Mouse (Mus musculus): ENCODE results near the gene Cbwd1. TPM values are rescaled to one million over a fixed set of nuclear protein-coding genes. Genes with fewer than 3 reads are reported as not detected.
A peak's percentile ranks its signal among the peaks of the same experiment; 100 is the strongest.

Cbwd1 gene
- polyA plus RNA-seq, 1 experiment from 2014 or later = 12.8 TPM

DNA sequence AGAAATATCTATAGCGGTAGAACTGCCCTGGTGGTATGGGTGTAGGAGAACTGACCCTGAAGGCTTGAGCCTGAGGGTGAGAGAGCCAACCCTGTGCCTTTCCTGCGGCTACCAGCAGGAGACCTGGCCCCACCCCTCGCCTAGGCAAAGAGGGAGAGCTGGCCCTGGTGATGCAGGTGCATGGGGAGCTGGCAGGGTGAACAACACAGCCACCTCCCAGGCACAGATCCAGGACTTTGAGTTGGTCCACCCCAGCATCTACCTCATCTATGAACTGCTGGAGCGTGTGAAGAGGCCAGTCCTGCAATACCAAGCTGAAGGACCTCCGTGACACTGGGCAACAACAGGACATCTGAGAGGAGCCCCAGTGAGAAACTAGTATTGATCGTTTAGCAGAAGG is 32.1 kb upstream of the Cbwd1 start:
- H3K4me1 ChIP-seq (replicated peaks; ENCODE audit: control insufficient read depth, insufficient read depth) = no peaks in the 10 kb centered on the region
- no peak overlapping the region for H3K4me2 ChIP-seq (replicated peaks; ENCODE audit: low read depth)
- ATAC-seq (ENCODE audit: low FRiP score, low TSS enrichment) (no peak), DNase-seq (ENCODE audit: low spot score) (no peak)
- no peaks in the 10 kb centered on the region for H3K27me3 ChIP-seq (ENCODE audit: control insufficient read depth, insufficient read depth, low read length)
- H3K4me3 ChIP-seq (ENCODE audit: low read depth, low read length) = no peak overlapping the region
- no peak overlapping the region for H3K9ac ChIP-seq (ENCODE audit: low read length)
- WGBS = 64% methylated on average over 6 of the region's 6 CpGs
- H3K9me3 ChIP-seq (ENCODE audit: control insufficient read depth, low read length) = no peaks in the 10 kb centered on the region
- no peaks in the 10 kb centered on the region for H3K36me3 ChIP-seq (ENCODE audit: control insufficient read depth, insufficient read depth, low read length)
- TF ChIP-seq CTCF (IDR thresholded peaks at IDR 0.05; ENCODE audit: low read depth) = peak; percentile 23; the same call in 1 of the 2 replicates
- no peak for TF ChIP-seq EP300 (optimal IDR thresholded peaks at IDR 0.05)
- H3K27ac ChIP-seq (replicated peaks) = no peak overlapping the region

DNA sequence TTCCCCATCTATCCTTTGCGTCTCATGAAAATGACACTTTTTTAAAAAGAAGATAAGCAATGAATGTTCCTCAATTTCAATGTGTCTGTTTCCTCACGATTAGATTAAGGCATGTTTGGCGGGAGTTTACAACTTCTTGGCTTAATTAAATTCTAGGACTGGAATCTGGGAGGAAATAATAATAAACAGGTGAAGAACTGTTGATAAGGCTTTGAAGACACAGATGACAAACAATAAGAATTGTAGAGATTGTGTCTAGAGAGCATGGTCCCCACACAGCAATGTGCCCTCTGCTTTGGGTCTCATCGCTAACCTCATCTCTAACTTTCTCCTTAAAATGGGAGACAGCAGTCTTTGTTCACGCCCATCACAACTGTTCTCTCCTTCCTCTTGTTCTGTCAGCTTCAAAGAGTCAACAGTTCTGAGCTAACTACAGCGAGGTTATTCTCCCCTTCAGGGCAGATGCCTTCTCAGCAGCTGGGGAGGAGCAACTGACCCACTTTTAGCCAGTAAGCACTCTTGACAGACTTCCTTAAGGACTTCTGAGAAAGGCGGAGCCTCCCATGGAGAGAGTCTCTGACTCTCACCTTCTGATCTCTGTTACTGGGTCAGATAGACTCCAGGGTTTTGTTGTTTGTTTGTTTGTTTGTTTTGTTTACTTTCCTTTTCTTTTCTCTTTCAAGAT is 28.9 kb upstream of the Cbwd1 start:
- no peaks in the 10 kb centered on the region for H3K36me3 ChIP-seq (ENCODE audit: control insufficient read depth, insufficient read depth, low read length)
- 64% methylated on average over 7 of the region's 7 CpGs for WGBS
- ATAC-seq (ENCODE audit: low FRiP score, low TSS enrichment) = no peak

DNA sequence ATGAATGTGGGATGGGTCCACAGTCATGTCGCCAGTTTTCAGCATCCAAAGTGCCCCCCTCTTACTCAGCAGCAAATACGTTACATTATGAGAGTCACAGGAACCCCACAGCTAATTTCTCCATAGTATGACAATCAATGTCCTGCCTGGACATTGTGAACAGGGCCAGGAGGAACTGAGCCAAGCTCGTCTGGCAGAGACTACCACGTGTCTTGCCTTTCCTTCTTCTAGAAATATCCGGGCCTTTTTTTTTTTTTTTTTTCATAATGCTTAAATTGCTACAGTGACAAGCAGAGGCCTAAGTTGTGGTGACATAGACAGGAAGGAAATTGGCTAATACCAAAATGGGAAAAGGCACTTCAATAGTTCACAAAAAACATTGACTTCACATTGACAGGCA is 27.4 kb upstream of the Cbwd1 start:
- H3K36me3 ChIP-seq (ENCODE audit: control insufficient read depth, insufficient read depth, low read length) = no peaks in the 10 kb centered on the region
- no peak overlapping the region for H3K4me2 ChIP-seq (replicated peaks; ENCODE audit: low read depth)
- 58% methylated on average over 5 of the region's 5 CpGs for WGBS
- H3K27me3 ChIP-seq (ENCODE audit: control insufficient read depth, insufficient read depth, low read length) = no peaks in the 10 kb centered on the region
- ATAC-seq (ENCODE audit: low FRiP score, low TSS enrichment) (no peak), DNase-seq (ENCODE audit: low spot score) (no peak)
- no peaks in the 10 kb centered on the region for H3K4me1 ChIP-seq (replicated peaks; ENCODE audit: control insufficient read depth, insufficient read depth)
- no peaks in the 10 kb centered on the region for H3K9me3 ChIP-seq (ENCODE audit: control insufficient read depth, low read length)
- H3K9ac ChIP-seq (ENCODE audit: low read length) = no peak overlapping the region
- H3K4me3 ChIP-seq (ENCODE audit: low read depth, low read length) = no peak overlapping the region
- TF ChIP-seq CTCF (IDR thresholded peaks at IDR 0.05; ENCODE audit: low read depth) (no peak), EP300 (optimal IDR thresholded peaks at IDR 0.05) (no peak)
- no peak overlapping the region for H3K27ac ChIP-seq (replicated peaks)

More for the DNA sequence above, 28.9 kb upstream of the Cbwd1 start:
- H3K27me3 ChIP-seq (ENCODE audit: control insufficient read depth, insufficient read depth, low read length) = no peaks in the 10 kb centered on the region
- no peak overlapping the region for H3K9ac ChIP-seq (ENCODE audit: low read length)
- no peak for DNase-seq (ENCODE audit: low spot score)
- H3K4me3 ChIP-seq (ENCODE audit: low read depth, low read length) = no peak overlapping the region
- H3K4me2 ChIP-seq (replicated peaks; ENCODE audit: low read depth) = no peak overlapping the region
- H3K27ac ChIP-seq (replicated peaks) = no peak overlapping the region
- no peaks in the 10 kb centered on the region for H3K9me3 ChIP-seq (ENCODE audit: control insufficient read depth, low read length)
- TF ChIP-seq CTCF (IDR thresholded peaks at IDR 0.05; ENCODE audit: low read depth) (no peak), EP300 (optimal IDR thresholded peaks at IDR 0.05) (no peak)
- no peaks in the 10 kb centered on the region for H3K4me1 ChIP-seq (replicated peaks; ENCODE audit: control insufficient read depth, insufficient read depth)

DNA sequence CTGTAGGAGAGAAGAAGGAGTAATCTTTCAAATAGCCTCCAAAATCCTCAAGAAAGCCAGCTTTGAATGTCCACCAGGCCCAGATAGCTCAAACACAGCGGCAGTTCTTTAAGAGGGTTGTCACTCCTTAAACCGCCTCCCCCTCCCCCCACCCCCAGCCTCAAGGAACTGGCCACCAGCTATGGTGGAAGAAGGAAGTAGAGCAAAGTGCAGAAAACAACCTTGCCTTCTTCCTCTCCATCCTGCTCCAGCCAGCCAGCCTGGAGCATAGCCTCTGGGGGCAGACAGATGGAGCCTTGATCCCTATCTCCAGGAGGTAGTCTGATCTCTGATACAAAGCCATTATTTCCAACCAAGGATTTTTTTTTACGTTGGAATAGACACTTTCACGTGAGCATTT is 25.9 kb upstream of the Cbwd1 start:
- no peak overlapping the region for H3K9ac ChIP-seq (ENCODE audit: low read length)
- no peak for ATAC-seq (ENCODE audit: low FRiP score, low TSS enrichment)

GRCm38 (mm10) chr19:24985045-24985444 is 23.6 kb upstream of the Cbwd1 start:
- ATAC-seq (ENCODE audit: low FRiP score, low TSS enrichment) = no peak
- WGBS = 95% methylated on average over 2 of the region's 2 CpGs

More for the DNA sequence above, 25.9 kb upstream of the Cbwd1 start:
- Histone ChIP-seq H3K27me3 (ENCODE audit: control insufficient read depth, insufficient read depth, low read length) (no peaks in the 10 kb centered on the region), H3K4me3 (ENCODE audit: low read depth, low read length) (no peak overlapping the region), H3K27ac (replicated peaks) (no peak overlapping the region), H3K36me3 (ENCODE audit: control insufficient read depth, insufficient read depth, low read length) (no peaks in the 10 kb centered on the region), H3K4me1 (replicated peaks; ENCODE audit: control insufficient read depth, insufficient read depth) (no peaks in the 10 kb centered on the region), H3K4me2 (replicated peaks; ENCODE audit: low read depth) (no peak overlapping the region), H3K9me3 (ENCODE audit: control insufficient read depth, low read length) (no peaks in the 10 kb centered on the region)
- DNase-seq (ENCODE audit: low spot score) = no peak
- WGBS = 58% methylated on average over 4 of the region's 4 CpGs
- TF ChIP-seq CTCF (IDR thresholded peaks at IDR 0.05; ENCODE audit: low read depth) (no peak), EP300 (optimal IDR thresholded peaks at IDR 0.05) (no peak)

DNA sequence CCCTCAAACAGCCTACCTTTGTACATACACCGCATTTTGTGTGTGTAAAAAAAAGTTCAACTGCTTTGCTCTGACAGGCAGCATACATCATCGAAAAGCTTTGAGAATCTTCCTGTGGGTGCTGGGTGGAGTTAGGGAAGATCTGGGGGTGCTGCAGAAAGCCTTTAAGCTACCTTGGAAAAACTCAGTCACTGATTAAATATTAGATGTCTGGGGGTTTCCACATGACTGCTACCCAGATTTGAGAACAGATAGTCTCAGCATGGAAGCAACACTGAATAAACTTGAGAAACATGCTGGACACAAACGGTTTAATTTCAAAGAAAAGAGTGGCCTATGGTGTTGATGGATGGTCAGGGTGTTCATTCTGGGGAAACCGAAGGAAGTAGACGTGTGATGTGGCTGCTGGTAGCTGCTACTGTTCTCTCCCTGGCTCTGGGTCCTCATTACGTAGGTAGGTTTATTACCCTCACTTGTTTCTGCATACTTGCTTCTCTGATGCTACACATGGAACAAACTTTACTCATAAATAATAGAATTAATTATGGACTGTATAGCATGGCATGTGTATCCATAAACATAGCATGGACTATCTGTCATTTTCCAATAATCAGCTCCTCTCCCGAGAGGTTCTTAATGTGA is 22.6 kb upstream of the Cbwd1 start:
- Histone ChIP-seq H3K9me3 (ENCODE audit: control insufficient read depth, low read length) (no peaks in the 10 kb centered on the region), H3K4me2 (replicated peaks; ENCODE audit: low read depth) (no peak overlapping the region), H3K36me3 (ENCODE audit: control insufficient read depth, insufficient read depth, low read length) (no peaks in the 10 kb centered on the region), H3K27me3 (ENCODE audit: control insufficient read depth, insufficient read depth, low read length) (no peaks in the 10 kb centered on the region), H3K9ac (ENCODE audit: low read length) (no peak overlapping the region), H3K27ac (replicated peaks) (no peak overlapping the region), H3K4me3 (ENCODE audit: low read depth, low read length) (no peak overlapping the region), H3K4me1 (replicated peaks; ENCODE audit: control insufficient read depth, insufficient read depth) (no peaks in the 10 kb centered on the region)
- TF ChIP-seq EP300 (optimal IDR thresholded peaks at IDR 0.05) (no peak), CTCF (IDR thresholded peaks at IDR 0.05; ENCODE audit: low read depth) (no peak)
- DNase-seq (ENCODE audit: low spot score) = no peak
- 60% methylated on average over 7 of the region's 7 CpGs for WGBS
- ATAC-seq (ENCODE audit: low FRiP score, low TSS enrichment) = no peak

More at GRCm38 (mm10) chr19:24985045-24985444, 23.6 kb upstream of the Cbwd1 start:
- no peak overlapping the region for H3K4me3 ChIP-seq (ENCODE audit: low read depth, low read length)
- H3K27me3 ChIP-seq (ENCODE audit: control insufficient read depth, insufficient read depth, low read length) = no peaks in the 10 kb centered on the region
- H3K9ac ChIP-seq (ENCODE audit: low read length) = no peak overlapping the region
- no peaks in the 10 kb centered on the region for H3K9me3 ChIP-seq (ENCODE audit: control insufficient read depth, low read length)
- H3K4me2 ChIP-seq (replicated peaks; ENCODE audit: low read depth) = no peak overlapping the region
- TF ChIP-seq CTCF (IDR thresholded peaks at IDR 0.05; ENCODE audit: low read depth) (no peak), EP300 (optimal IDR thresholded peaks at IDR 0.05) (no peak)
- no peaks in the 10 kb centered on the region for H3K4me1 ChIP-seq (replicated peaks; ENCODE audit: control insufficient read depth, insufficient read depth)
- no peak overlapping the region for H3K27ac ChIP-seq (replicated peaks)
- DNase-seq (ENCODE audit: low spot score) = no peak
- no peaks in the 10 kb centered on the region for H3K36me3 ChIP-seq (ENCODE audit: control insufficient read depth, insufficient read depth, low read length)

Measured in stomach, postnatal 0 days (tissue).